Mouse (Mus musculus): ENCODE results near the gene Rps5. TPM values are rescaled to one million over a fixed set of nuclear protein-coding genes. Genes with fewer than 3 reads are reported as not detected.

The Rps5 gene
- 100 to 1,000 TPM; 728 to 811 TPM for total RNA-seq (2023)

GRCm38 (mm10) chr7:12921705-12922465, at the start of gene Rps5:
TSS of gene Rps5 (plus strand) at chr7:12922290.

GRCm38 (mm10) chr7:12880911-12881660, 41.0 kb upstream of the Rps5 start, which contains the start of gene Zfp128:
TSS of gene Zfp128 (plus strand) at chr7:12881177.

GRCm38 (mm10) chr7:12897655-12898410, 24.3 kb upstream of the Rps5 start, which contains the start of gene Zscan22:
TSS of gene Zscan22 (plus strand) at chr7:12897815.

GRCm38 (mm10) chr7:12927191-12927680, 5.1 kb downstream of the Rps5 start, which contains the start of gene Rnf225:
TSS of gene Rnf225 (plus strand) at chr7:12927416.

GRCm38 (mm10) chr7:12965678-12966091, 43.6 kb downstream of the Rps5 start, which contains the start of gene Zfp324:
TSS of gene Zfp324 (plus strand) at chr7:12965838.

Other genes starting within 250 kb of the Rps5 start
- not detected for gene Vmn2r55, start 237.3 kb upstream of the Rps5 start, total RNA-seq (2023)
- not detected for gene Vmn2r56, start 187.3 kb upstream of the Rps5 start, total RNA-seq (2023)
- 1 to 10 TPM; 2.6 to 3.1 TPM for gene Zscan18, start 118.7 kb upstream of the Rps5 start, total RNA-seq (2023)
- 1 to 10 TPM; 2.5 to 2.7 TPM for gene Zfp329, start 103.4 kb upstream of the Rps5 start, total RNA-seq (2023)
- 10 to 100 TPM; 29.5 to 30.2 TPM for gene Zfp110, start 87.5 kb upstream of the Rps5 start, total RNA-seq (2023)
- gene Zfp128, start 41.1 kb upstream of the Rps5 start, total RNA-seq (2023) = 1 to 10 TPM; 1.5 to 1.8 TPM
- gene Zscan22, start 24.5 kb upstream of the Rps5 start, total RNA-seq (2023) = 1 to 10 TPM; 5.1 to 6.0 TPM
- gene Rnf225, start 5.1 kb downstream of the Rps5 start, total RNA-seq (2023) = under 1 TPM; 0.18 to 0.38 TPM
- gene Zfp324, start 43.5 kb downstream of the Rps5 start, total RNA-seq (2023) = 1 to 10 TPM; 2.2 to 3.3 TPM
- 1 to 10 TPM; 1.7 to 1.9 TPM for gene Zfp446, start 55.6 kb downstream of the Rps5 start, total RNA-seq (2023)
- not detected for gene Slc27a5, start 75.9 kb downstream of the Rps5 start, total RNA-seq (2023)
- gene Trim28, start 76.8 kb downstream of the Rps5 start, total RNA-seq (2023) = 100 to 1,000 TPM; 149 to 185 TPM
- 10 to 100 TPM; 11.2 to 12.6 TPM for gene Zbtb45, start 87.7 kb downstream of the Rps5 start, total RNA-seq (2023)
- 100 to 1,000 TPM; 160 to 170 TPM for gene Chmp2a, start 112.5 kb downstream of the Rps5 start, total RNA-seq (2023)
- gene Ube2m, start 116.0 kb downstream of the Rps5 start, total RNA-seq (2023) = 10 to 100 TPM; 90.7 to 95.5 TPM
- gene Mzf1, start 132.5 kb downstream of the Rps5 start, total RNA-seq (2023) = 1 to 10 TPM in 1 of 2 experiments, under 1 TPM in 1; 0.64 to 1.4 TPM
- not detected for gene Vmn1r85, start 172.9 kb downstream of the Rps5 start, total RNA-seq (2023)
- gene Vmn1r86, start 197.6 kb downstream of the Rps5 start, total RNA-seq (2023) = not detected
- not detected for gene Vmn1r87, start 217.9 kb downstream of the Rps5 start, total RNA-seq (2023)
- gene Vmn1r88, start 237.3 kb downstream of the Rps5 start, total RNA-seq (2023) = under 1 TPM in 1 of 2 experiments, not detected in 1; 0.07 TPM

Measured in neutrophil, adult 59 days (primary cell).